Mouse (Mus musculus) gastrocnemius, postnatal 4 days (tissue): ENCODE results near the gene Ddx19a. TPM values are rescaled to one million over a fixed set of nuclear protein-coding genes. Genes with fewer than 3 reads are reported as not detected.
A peak's percentile ranks its signal among the peaks of the same experiment; 100 is the strongest.
"Not testable (repeated sequence)": the region's sequence is repeated elsewhere in the genome, so short reads cannot be mapped to it uniquely, and the experiment has no call there.

ENCODE experiments used
- DNase-seq, 2 experiments: peaks; one replicate each; pipeline ENCODE4 v3.0.0; 2021 to 2022; ENCODE audit warnings: low spot score in 2 of 2, mixed read lengths in 2 of 2
- microRNA-seq: library from miRNA; unstranded; fragments of <30 nt; microRNA quantifications from one replicate; pipeline ENCODE4 v1.2.0, GENCODE M21; 2021
- total RNA-seq, 2 experiments: library from RNA; stranded (reverse); gene quantifications; 2 replicates each; pipeline ENCODE4 v1.2.3; 2021

Ddx19a gene
- total RNA-seq, 2 experiments from 2014 or later = 50.6 to 56.3 TPM

- DNase-seq = peak in 1 of 2 experiments; percentile 33
These were observed 58.6 kb downstream of the Ddx19a start for GRCm38 (mm10) chr8:110938882-110939589.

DNA sequence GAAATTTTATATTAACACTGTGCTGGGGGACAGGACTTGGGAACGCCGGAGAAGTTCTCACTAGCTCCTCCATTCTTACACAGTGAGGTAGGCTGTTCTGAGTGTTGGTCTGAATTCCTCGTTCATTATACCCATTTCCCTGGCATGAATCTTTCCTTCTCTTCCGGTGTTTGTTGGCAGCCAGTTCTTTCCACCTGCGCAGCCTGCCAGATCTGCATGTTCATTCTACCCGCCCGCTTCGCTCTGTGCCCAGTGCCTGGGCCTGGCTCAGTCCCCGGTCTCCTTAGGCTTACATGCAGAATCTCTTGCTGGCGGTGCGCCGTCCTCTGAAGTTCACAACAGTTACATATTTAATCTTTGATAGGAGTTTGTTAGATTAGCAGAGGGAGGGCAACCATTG is 61.4 kb downstream of the Ddx19a start:
- no peak for DNase-seq

GRCm38 (mm10) chr8:110933272-110933671 is 64.3 kb downstream of the Ddx19a start:
- DNase-seq = no peak

GRCm38 (mm10) chr8:110932444-110932843 is 65.2 kb downstream of the Ddx19a start:
- DNase-seq = no peak

GRCm38 (mm10) chr8:110931176-110931939 is 66.2 kb downstream of the Ddx19a start:
- peak; percentile 63 to 80 for DNase-seq

GRCm38 (mm10) chr8:110929672-110930071 is 67.9 kb downstream of the Ddx19a start:
- DNase-seq = not testable (repeated sequence)

GRCm38 (mm10) chr8:110929066-110929465 is 68.5 kb downstream of the Ddx19a start:
- DNase-seq = no peak

- DNase-seq = no peak
These were observed 69.2 kb downstream of the Ddx19a start for GRCm38 (mm10) chr8:110928435-110928834.

- no peak for DNase-seq
These were observed 70.9 kb downstream of the Ddx19a start for GRCm38 (mm10) chr8:110926690-110927089.

GRCm38 (mm10) chr8:110925691-110926140 is 71.9 kb downstream of the Ddx19a start:
- DNase-seq = no peak

Small RNA genes within 50 kb of the gene (microRNA-seq; reads per million reads assigned to microRNA genes)
- gene Gm24103 = not detected
- not detected for gene Mir3473d

Other genes with a start within 250 kb of the Ddx19a start
- gene Il34, start 191.9 kb downstream of the Ddx19a start, total RNA-seq = 10 to 100 TPM in 1 of 2 experiments, 1 to 10 TPM in 1; 7.9 to 10.4 TPM
- gene Cog4, start 151.2 kb downstream of the Ddx19a start, total RNA-seq = 10 to 100 TPM; 59.5 to 66.6 TPM
- 10 to 100 TPM; 56.3 to 63.0 TPM for gene Sf3b3, start 151.0 kb downstream of the Ddx19a start, total RNA-seq
- 1 to 10 TPM; 5.9 to 6.5 TPM for gene Fuk, start 95.3 kb downstream of the Ddx19a start, total RNA-seq
- 10 to 100 TPM; 44.0 to 44.9 TPM for gene St3gal2, start 77.9 kb downstream of the Ddx19a start, total RNA-seq
- gene Ddx19b, start 34.0 kb upstream of the Ddx19a start, total RNA-seq = 10 to 100 TPM; 10.2 to 10.7 TPM
- 10 to 100 TPM; 47.1 to 52.3 TPM for gene Aars, start 35.3 kb upstream of the Ddx19a start, total RNA-seq
- not detected for gene Exosc6, start 58.5 kb upstream of the Ddx19a start, total RNA-seq
- gene Clec18a, start 94.6 kb upstream of the Ddx19a start, total RNA-seq = 1 to 10 TPM; 1.4 to 2.4 TPM
- gene Pdpr, start 96.8 kb upstream of the Ddx19a start, total RNA-seq = 10 to 100 TPM; 43.0 to 49.6 TPM